Mouse (Mus musculus): ENCODE results near the gene Foxred1. TPM values are rescaled to one million over a fixed set of nuclear protein-coding genes. Genes with fewer than 3 reads are reported as not detected.

Gene Foxred1
- polyA plus RNA-seq, 1 experiment = 16.6 TPM

DNA sequence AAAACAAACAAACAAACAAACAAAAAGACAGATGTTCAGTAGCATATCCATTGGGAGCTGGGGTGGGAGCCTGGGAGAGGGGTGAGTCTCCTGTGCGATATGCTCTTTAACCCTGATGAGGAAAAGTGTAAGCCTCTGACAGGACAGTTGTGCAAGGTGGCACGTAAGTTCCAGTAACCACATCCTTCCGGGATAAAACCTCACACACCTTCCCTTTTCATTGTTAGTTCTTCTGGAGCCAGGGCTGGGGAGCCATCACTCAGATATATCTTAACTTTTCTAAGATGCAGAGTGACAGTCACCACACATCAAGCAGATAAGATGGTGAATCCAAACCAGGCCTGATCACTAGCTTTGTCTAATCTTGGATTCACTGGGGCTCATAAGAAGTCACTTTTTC lies 16.8 kb downstream of the Foxred1 start:
- 80% methylated on average over 3 of the region's 3 CpGs for WGBS
- no peak overlapping the region for H3K27ac ChIP-seq (ENCODE audit: insufficient read depth, low read length)
- no peaks in the 10 kb centered on the region; the same call in 1 of the 2 replicates for H3K4me1 ChIP-seq (ENCODE audit: control insufficient read depth, insufficient read depth, insufficient read length)
- H3K4me3 ChIP-seq (ENCODE audit: extremely low read depth, insufficient read depth, insufficient read length) = no peak overlapping the region
- no peak for TF ChIP-seq POLR2A (IDR thresholded peaks at IDR 0.05; ENCODE audit: low read depth, low read length)
- no peak for TF ChIP-seq CTCF (IDR thresholded peaks at IDR 0.05; ENCODE audit: extremely low read depth, insufficient read depth, insufficient read length, insufficient replicate concordance)
- H3K36me3 ChIP-seq (ENCODE audit: control insufficient read depth, insufficient read depth, low read length) = peaks cover 3% of the 10 kb centered on the region
- DNase-seq (ENCODE audit: low read depth in 1 of 2, low spot score in 2 of 2) = no peak
- H3K27me3 ChIP-seq (ENCODE audit: control insufficient read depth, insufficient read depth, low read length) = no peaks in the 10 kb centered on the region

DNA sequence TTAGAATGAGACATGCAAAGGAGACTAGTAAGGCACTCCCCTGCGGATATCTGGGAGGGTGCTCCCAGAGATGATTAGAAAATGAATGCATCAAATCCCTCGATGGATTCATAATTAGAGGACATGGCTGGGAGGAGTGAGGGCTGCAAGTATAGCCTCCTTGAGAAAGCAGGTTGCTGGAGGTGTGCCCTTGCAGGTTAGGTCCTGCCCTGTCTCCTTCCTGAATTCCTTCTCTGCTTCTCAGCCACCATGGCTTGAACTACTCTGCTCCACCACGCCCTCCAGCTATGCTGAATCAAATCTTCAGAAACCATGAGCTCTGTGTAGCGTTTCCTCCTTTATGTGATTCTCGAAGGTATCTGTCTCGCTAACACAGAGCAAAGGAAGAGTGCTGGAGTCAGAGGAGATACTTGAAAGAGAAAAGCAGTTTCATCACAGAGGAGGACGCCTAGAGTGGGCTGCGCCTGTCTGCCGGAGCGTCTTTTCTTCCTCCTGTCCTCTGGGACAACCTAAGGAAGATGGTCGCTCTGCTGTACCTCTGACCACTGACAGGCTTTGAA lies 17.8 kb downstream of the Foxred1 start:
- TF ChIP-seq CTCF (IDR thresholded peaks at IDR 0.05; ENCODE audit: extremely low read depth, insufficient read depth, insufficient read length, insufficient replicate concordance) (no peak), POLR2A (IDR thresholded peaks at IDR 0.05; ENCODE audit: low read depth, low read length) (no peak)
- WGBS = 88% methylated on average over 11 of the region's 11 CpGs

DNA sequence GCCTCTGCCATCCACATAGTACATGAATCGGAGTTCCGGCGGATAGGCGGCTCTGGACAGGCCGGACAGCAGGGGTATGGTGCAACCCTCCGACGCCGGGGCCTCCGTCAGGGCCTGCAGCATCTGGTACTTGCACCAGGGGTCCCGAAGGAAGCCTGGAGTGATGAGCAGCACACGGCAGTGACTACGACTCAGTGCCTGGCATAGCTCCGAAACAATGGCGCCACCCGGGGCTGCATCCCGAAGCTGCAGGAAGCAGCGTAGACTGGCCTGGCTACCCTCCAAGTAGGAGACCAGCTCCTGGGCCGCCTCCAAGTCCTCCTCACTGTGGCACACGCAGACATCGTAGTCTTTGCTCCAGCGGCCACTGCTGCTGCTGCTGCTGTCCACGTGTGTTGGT lies 22.2 kb downstream of the Foxred1 start:
- TF ChIP-seq POLR2A (IDR thresholded peaks at IDR 0.05; ENCODE audit: low read depth, low read length) = no peak
- no peak for TF ChIP-seq CTCF (IDR thresholded peaks at IDR 0.05; ENCODE audit: extremely low read depth, insufficient read depth, insufficient read length, insufficient replicate concordance)
- 88% methylated on average over 22 of the region's 22 CpGs for WGBS
- Histone ChIP-seq H3K36me3 (ENCODE audit: control insufficient read depth, insufficient read depth, low read length) (peaks cover 13% of the 10 kb centered on the region), H3K4me1 (ENCODE audit: control insufficient read depth, insufficient read depth, insufficient read length) (peaks cover 8% of the 10 kb centered on the region; the same call in 1 of the 2 replicates), H3K27me3 (ENCODE audit: control insufficient read depth, insufficient read depth, low read length) (no peaks in the 10 kb centered on the region), H3K4me3 (ENCODE audit: extremely low read depth, insufficient read depth, insufficient read length) (no peak overlapping the region), H3K27ac (ENCODE audit: insufficient read depth, low read length) (no peak overlapping the region)
- no peak for DNase-seq (ENCODE audit: low read depth in 1 of 2, low spot score in 2 of 2)

More for the DNA sequence above, 17.8 kb downstream of the Foxred1 start:
- no peaks in the 10 kb centered on the region for H3K27me3 ChIP-seq (ENCODE audit: control insufficient read depth, insufficient read depth, low read length)
- H3K4me1 ChIP-seq (ENCODE audit: control insufficient read depth, insufficient read depth, insufficient read length) = no peaks in the 10 kb centered on the region; the same call in 1 of the 2 replicates
- H3K4me3 ChIP-seq (ENCODE audit: extremely low read depth, insufficient read depth, insufficient read length) = no peak overlapping the region
- no peak for DNase-seq (ENCODE audit: low read depth in 1 of 2, low spot score in 2 of 2)
- peaks cover 8% of the 10 kb centered on the region for H3K36me3 ChIP-seq (ENCODE audit: control insufficient read depth, insufficient read depth, low read length)
- H3K27ac ChIP-seq (ENCODE audit: insufficient read depth, low read length) = no peak overlapping the region

DNA sequence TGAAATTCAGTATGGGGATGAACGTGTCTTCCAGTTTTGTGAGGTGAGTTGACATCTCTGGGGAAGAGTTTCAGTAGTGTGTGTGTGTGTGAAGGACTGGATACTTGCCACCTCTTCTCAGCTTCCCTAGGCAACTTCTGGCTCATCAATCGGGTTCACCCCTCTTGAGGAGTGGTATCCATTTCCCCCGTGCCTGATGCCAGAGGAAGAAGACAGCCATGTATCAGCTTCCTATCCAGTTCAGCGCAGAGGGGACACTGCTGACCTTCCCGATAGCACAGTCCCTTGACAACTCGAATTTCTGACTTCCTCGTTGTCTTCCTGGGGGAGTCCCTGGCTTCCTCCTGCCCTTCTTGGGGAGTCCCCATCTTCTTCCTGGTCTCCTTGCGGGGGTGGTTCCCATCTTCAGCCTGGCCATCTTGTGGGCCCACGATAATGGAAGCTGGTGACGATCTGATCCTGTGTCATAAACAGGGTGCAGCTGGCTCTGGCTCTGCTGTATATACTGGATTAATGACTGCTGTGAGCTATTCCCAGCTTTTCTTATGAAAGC lies 23.4 kb downstream of the Foxred1 start:
- 62% methylated on average over 10 of the region's 10 CpGs for WGBS
- Histone ChIP-seq H3K27ac (ENCODE audit: insufficient read depth, low read length) (no peak overlapping the region), H3K36me3 (ENCODE audit: control insufficient read depth, insufficient read depth, low read length) (peaks cover 13% of the 10 kb centered on the region), H3K4me3 (ENCODE audit: extremely low read depth, insufficient read depth, insufficient read length) (no peak overlapping the region), H3K4me1 (ENCODE audit: control insufficient read depth, insufficient read depth, insufficient read length) (peaks cover 10% of the 10 kb centered on the region; the same call in 1 of the 2 replicates), H3K27me3 (ENCODE audit: control insufficient read depth, insufficient read depth, low read length) (no peaks in the 10 kb centered on the region)
- DNase-seq (ENCODE audit: low read depth in 1 of 2, low spot score in 2 of 2) = no peak
- TF ChIP-seq POLR2A (IDR thresholded peaks at IDR 0.05; ENCODE audit: low read depth, low read length) (no peak), CTCF (IDR thresholded peaks at IDR 0.05; ENCODE audit: extremely low read depth, insufficient read depth, insufficient read length, insufficient replicate concordance) (no peak)

DNA sequence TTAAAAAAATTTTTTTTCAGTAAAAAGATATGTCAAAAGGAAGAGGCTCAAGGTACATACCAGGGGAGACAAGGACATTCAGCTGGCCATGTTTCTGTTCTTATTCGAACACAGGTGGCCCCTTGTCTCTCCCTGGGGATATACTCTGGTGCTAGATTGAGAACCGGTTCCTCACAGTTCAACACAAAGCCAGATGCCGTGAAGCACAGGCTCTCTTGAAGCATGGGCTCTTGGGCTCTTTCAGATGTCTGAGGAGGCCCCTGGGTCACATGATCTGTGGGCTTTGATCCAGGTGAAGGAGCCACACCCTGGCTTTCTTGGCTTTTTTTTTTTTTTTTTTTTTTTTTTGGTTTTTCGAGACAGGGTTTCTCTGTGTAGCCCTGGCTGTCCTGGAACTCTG lies 24.4 kb downstream of the Foxred1 start:
- H3K36me3 ChIP-seq (ENCODE audit: control insufficient read depth, insufficient read depth, low read length) = peaks cover 13% of the 10 kb centered on the region
- no peak overlapping the region for H3K27ac ChIP-seq (ENCODE audit: insufficient read depth, low read length)
- H3K4me1 ChIP-seq (ENCODE audit: control insufficient read depth, insufficient read depth, insufficient read length) = peaks cover 10% of the 10 kb centered on the region; the same call in 1 of the 2 replicates
- TF ChIP-seq CTCF (IDR thresholded peaks at IDR 0.05; ENCODE audit: extremely low read depth, insufficient read depth, insufficient read length, insufficient replicate concordance) (no peak), POLR2A (IDR thresholded peaks at IDR 0.05; ENCODE audit: low read depth, low read length) (no peak)
- no peak overlapping the region for H3K4me3 ChIP-seq (ENCODE audit: extremely low read depth, insufficient read depth, insufficient read length)
- peak in 1 of 2 experiments; percentile 16 for DNase-seq (ENCODE audit: low read depth in 1 of 2, low spot score in 2 of 2)
- WGBS = 32% methylated on average over 4 of the region's 4 CpGs
- H3K27me3 ChIP-seq (ENCODE audit: control insufficient read depth, insufficient read depth, low read length) = no peaks in the 10 kb centered on the region

DNA sequence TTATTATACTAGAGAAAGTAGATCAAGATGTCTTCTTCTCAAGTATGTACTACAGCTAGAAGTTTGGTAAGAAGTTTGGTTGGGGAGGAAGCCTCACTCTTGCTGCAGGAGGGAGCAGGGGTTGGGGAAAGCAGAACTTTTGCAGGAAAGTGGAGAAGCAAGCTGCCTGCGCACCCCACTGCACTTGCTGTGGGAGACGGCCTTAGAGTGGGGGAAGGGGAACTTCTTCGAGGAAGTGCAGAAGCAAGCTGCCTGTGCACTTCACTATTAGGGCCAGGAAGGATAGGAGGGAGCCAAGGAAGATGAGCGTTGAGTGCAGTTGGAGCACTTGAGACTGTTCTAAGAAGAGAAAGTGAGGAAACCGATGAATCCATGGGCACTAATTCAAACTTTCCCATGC lies 27.5 kb downstream of the Foxred1 start:
- no peak overlapping the region for H3K27ac ChIP-seq (ENCODE audit: insufficient read depth, low read length)
- peaks cover 10% of the 10 kb centered on the region; the same call in 1 of the 2 replicates for H3K4me1 ChIP-seq (ENCODE audit: control insufficient read depth, insufficient read depth, insufficient read length)
- no peak overlapping the region for H3K4me3 ChIP-seq (ENCODE audit: extremely low read depth, insufficient read depth, insufficient read length)
- H3K27me3 ChIP-seq (ENCODE audit: control insufficient read depth, insufficient read depth, low read length) = no peaks in the 10 kb centered on the region
- TF ChIP-seq CTCF (IDR thresholded peaks at IDR 0.05; ENCODE audit: extremely low read depth, insufficient read depth, insufficient read length, insufficient replicate concordance) (no peak), POLR2A (IDR thresholded peaks at IDR 0.05; ENCODE audit: low read depth, low read length) (no peak)
- H3K36me3 ChIP-seq (ENCODE audit: control insufficient read depth, insufficient read depth, low read length) = peaks cover 5% of the 10 kb centered on the region; the same call in 1 of the 2 replicates
- no peak for DNase-seq (ENCODE audit: low read depth in 1 of 2, low spot score in 2 of 2)
- WGBS = 35% methylated on average over 5 of the region's 5 CpGs

DNA sequence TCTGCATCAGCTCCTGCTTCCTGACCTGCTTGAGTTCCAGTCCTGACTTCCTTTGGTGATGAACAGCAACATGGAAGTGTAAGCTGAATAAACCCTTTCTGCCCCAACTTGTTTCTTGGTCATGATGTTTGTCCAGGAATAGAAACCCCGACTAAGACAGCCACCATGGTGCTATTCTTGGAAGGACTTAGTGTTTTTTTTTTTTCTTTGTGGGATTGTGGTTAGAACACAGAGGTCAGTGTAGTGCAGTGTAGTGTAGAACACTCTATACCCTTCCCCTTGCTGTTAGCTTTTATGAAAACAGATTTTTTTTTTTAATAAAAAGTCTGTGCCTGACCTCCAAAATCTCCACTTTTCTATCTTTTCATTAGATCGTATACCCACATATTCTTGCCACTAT lies 28.0 kb downstream of the Foxred1 start:
- TF ChIP-seq CTCF (IDR thresholded peaks at IDR 0.05; ENCODE audit: extremely low read depth, insufficient read depth, insufficient read length, insufficient replicate concordance) = no peak
- TF ChIP-seq POLR2A (IDR thresholded peaks at IDR 0.05; ENCODE audit: low read depth, low read length) = no peak
- no peak overlapping the region for H3K27ac ChIP-seq (ENCODE audit: insufficient read depth, low read length)
- no peaks in the 10 kb centered on the region for H3K27me3 ChIP-seq (ENCODE audit: control insufficient read depth, insufficient read depth, low read length)
- peaks cover 5% of the 10 kb centered on the region; the same call in 1 of the 2 replicates for H3K36me3 ChIP-seq (ENCODE audit: control insufficient read depth, insufficient read depth, low read length)
- H3K4me3 ChIP-seq (ENCODE audit: extremely low read depth, insufficient read depth, insufficient read length) = no peak overlapping the region
- DNase-seq (ENCODE audit: low read depth in 1 of 2, low spot score in 2 of 2) = no peak
- WGBS = 48% methylated on average over 2 of the region's 2 CpGs
- H3K4me1 ChIP-seq (ENCODE audit: control insufficient read depth, insufficient read depth, insufficient read length) = peaks cover 10% of the 10 kb centered on the region; the same call in 1 of the 2 replicates

Measured in spleen, adult 2 months (tissue).